ENCODE assay signal across 8 mouse cellular contexts in the genomic region with DNA sequence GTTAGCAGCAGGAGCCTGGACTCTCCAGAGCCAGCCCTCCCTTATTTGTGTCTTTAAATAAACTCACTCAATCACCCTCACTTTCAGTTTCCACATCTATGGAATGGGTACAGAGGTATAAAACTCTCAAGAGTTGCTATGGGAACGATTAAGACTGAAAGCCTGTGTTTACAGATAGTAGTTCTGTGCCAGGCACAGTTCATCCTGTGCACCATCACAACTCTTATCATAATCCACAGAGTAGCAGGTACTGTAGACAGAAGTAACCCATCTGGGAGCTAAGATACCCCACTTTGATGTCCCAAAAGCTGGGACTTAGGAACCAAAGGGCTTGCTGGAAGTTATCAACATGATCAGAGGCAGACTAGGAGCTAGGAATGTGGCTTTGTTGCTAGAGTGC. TPM values are rescaled to one million over a fixed set of nuclear protein-coding genes. Genes with fewer than 3 reads are reported as not detected.
A peak's percentile ranks its signal among the peaks of the same experiment; 100 is the strongest.
DNase-seq lines count a peak whose midpoint lies in the region; ATAC-seq and TF ChIP-seq lines count a peak whose summit lies in the region.

No protein-coding gene starts in this region.

- H3K36me3 ChIP-seq in heart, postnatal 0 days (replicated peaks; ENCODE audit: control insufficient read depth, insufficient read depth, low read length), result no peaks in the 10 kb centered on the region
- peaks cover 3% of the 10 kb centered on the region; the same call in 1 of the 2 replicates for H3K36me3 ChIP-seq in ES-E14 (ENCODE audit: control insufficient read depth, insufficient read depth, low read length, poor library complexity, severe bottlenecking)
- no peaks in the 10 kb centered on the region for H3K36me3 ChIP-seq in hindbrain, embryonic 14.5 days (replicated peaks; ENCODE audit: control insufficient read depth, insufficient read depth)
- no peaks in the 10 kb centered on the region for H3K36me3 ChIP-seq in midbrain, embryonic 12.5 days

- H3K4me2 ChIP-seq in heart, postnatal 0 days (ENCODE audit: low read depth, low read length), result peak overlapping the region; percentile 82; the same call in 1 of the 2 replicates
- peak overlapping the region; percentile 81 for H3K4me2 ChIP-seq in hindbrain, embryonic 14.5 days (replicated peaks)
- peak overlapping the region; percentile 70 for H3K4me2 ChIP-seq in midbrain, embryonic 12.5 days (replicated peaks)

- DNase-seq in heart, postnatal 0 days (ENCODE audit: low spot score), result no peak
- no peak for DNase-seq in heart, adult 9 months (ENCODE audit: low spot score in 2 of 2)
- no peak for DNase-seq in ES-E14 (ENCODE audit: low read depth, low spot score)
- no peak for DNase-seq in hindbrain, embryonic 14.5 days (ENCODE audit: low spot score)
- no peak for DNase-seq in adrenal gland, adult 18-20 months (ENCODE audit: low spot score in 2 of 2)
- DNase-seq in B cell, adult 2 months, result no peak

- no peak for TF ChIP-seq CTCF in heart, postnatal 0 days (IDR thresholded peaks at IDR 0.05; ENCODE audit: low read depth)

- 63% methylated on average over 1 of the region's 1 CpGs for WGBS in heart, postnatal 0 days
- 90% methylated on average over 1 of the region's 1 CpGs for WGBS in hindbrain, embryonic 14.5 days
- 88% methylated on average over 1 of the region's 1 CpGs for WGBS in midbrain, embryonic 12.5 days

- no peak for TF ChIP-seq EP300 in heart, postnatal 0 days (IDR thresholded peaks at IDR 0.05; ENCODE audit: low read depth)

- no peaks in the 10 kb centered on the region for H3K27me3 ChIP-seq in heart, postnatal 0 days (ENCODE audit: control insufficient read depth, insufficient read depth, low read length)
- H3K27me3 ChIP-seq in hindbrain, embryonic 14.5 days (ENCODE audit: control insufficient read depth, insufficient read depth, low read length), result no peaks in the 10 kb centered on the region
- H3K27me3 ChIP-seq in midbrain, embryonic 12.5 days, result no peaks in the 10 kb centered on the region

- no peak overlapping the region for H3K9ac ChIP-seq in heart, postnatal 0 days (replicated peaks; ENCODE audit: low read depth, low read length)
- H3K9ac ChIP-seq in ES-E14 (ENCODE audit: insufficient read depth, low read depth, low read length, poor library complexity, severe bottlenecking), result no peak overlapping the region; the same call in 1 of the 2 replicates
- H3K9ac ChIP-seq in hindbrain, embryonic 14.5 days, result no peak overlapping the region
- no peak overlapping the region for H3K9ac ChIP-seq in midbrain, embryonic 12.5 days (replicated peaks)

- no peaks in the 10 kb centered on the region for H3K9me3 ChIP-seq in heart, postnatal 0 days (replicated peaks; ENCODE audit: control insufficient read depth, low read length)
- no peaks in the 10 kb centered on the region for H3K9me3 ChIP-seq in ES-E14 (ENCODE audit: control insufficient read depth, insufficient read depth, low read depth, low read length)
- H3K9me3 ChIP-seq in hindbrain, embryonic 14.5 days (ENCODE audit: control insufficient read depth, low read length), result no peaks in the 10 kb centered on the region
- no peaks in the 10 kb centered on the region for H3K9me3 ChIP-seq in midbrain, embryonic 12.5 days

- H3K4me1 ChIP-seq in heart, postnatal 0 days (ENCODE audit: control insufficient read depth, insufficient read depth), result peaks cover 11% of the 10 kb centered on the region; the same call in 1 of the 2 replicates
- H3K4me1 ChIP-seq in ES-E14 (ENCODE audit: control insufficient read depth in 2 of 2, insufficient read depth in 2 of 2, low read length in 2 of 2, poor library complexity in 1 of 2), result peaks cover 3 to 17% of the 10 kb centered on the region in 2 experiments; a peak in 2 of 4 replicates
- H3K4me1 ChIP-seq in hindbrain, embryonic 14.5 days (replicated peaks; ENCODE audit: control insufficient read depth, insufficient read depth, low read length), result peaks cover 6% of the 10 kb centered on the region
- peaks cover 17% of the 10 kb centered on the region for H3K4me1 ChIP-seq in midbrain, embryonic 12.5 days

- no peak overlapping the region for H3K4me3 ChIP-seq in heart, postnatal 0 days (ENCODE audit: low read depth, low read length)
- peak overlapping the region; percentile 78; a peak in 2 of 4 replicates for H3K4me3 ChIP-seq in ES-E14 (ENCODE audit: insufficient read depth in 1 of 2, low read depth in 1 of 2, low read length in 2 of 2, poor library complexity in 1 of 2, severe bottlenecking in 1 of 2)
- no peak overlapping the region for H3K4me3 ChIP-seq in hindbrain, embryonic 14.5 days (replicated peaks; ENCODE audit: low read length)
- no peak overlapping the region for H3K4me3 ChIP-seq in midbrain, embryonic 12.5 days

- in situ Hi-C loops in ES-E14 (cut with MboI; ENCODE audit: low sequenced_read_pairs in 2 of 2, unreplicated experiment in 2 of 2), result no loop called here

- no peak for ATAC-seq in heart, postnatal 0 days (ENCODE audit: insufficient read depth, low read depth)
- ATAC-seq in hindbrain, embryonic 14.5 days (ENCODE audit: low FRiP score), result no peak
- ATAC-seq in midbrain, embryonic 12.5 days (ENCODE audit: low FRiP score, low read depth), result no peak
- ATAC-seq in cerebellum, adult (ENCODE audit: insufficient number of reproducible peaks, low FRiP score, low TSS enrichment), result no peak

- no peak overlapping the region for H3K27ac ChIP-seq in heart, postnatal 0 days (ENCODE audit: low read depth)
- H3K27ac ChIP-seq in ES-E14 (ENCODE audit: insufficient read depth, low read depth, low read length, poor library complexity, severe bottlenecking), result no peak overlapping the region; the same call in 1 of the 2 replicates
- H3K27ac ChIP-seq in hindbrain, embryonic 14.5 days, result no peak overlapping the region
- H3K27ac ChIP-seq in midbrain, embryonic 12.5 days (replicated peaks), result no peak overlapping the region

TF ChIP-seq in ES-E14, 5 proteins besides CTCF, POLR2A, EP300 and RAD21:
- TF ChIP-seq HCFC1 (IDR thresholded peaks at IDR 0.05; ENCODE audit: borderline replicate concordance, insufficient read depth, low read length) (no peak), ZNF384 (IDR thresholded peaks at IDR 0.05; ENCODE audit: low read depth, low read length) (no peak), ZC3H11A (IDR thresholded peaks at IDR 0.05; ENCODE audit: borderline replicate concordance, low read depth, low read length) (no peak), MAFK (IDR thresholded peaks at IDR 0.05; ENCODE audit: insufficient read depth, low read depth, low read length) (no peak), CHD2 (IDR thresholded peaks at IDR 0.05; ENCODE audit: low read depth, low read length) (no peak)

RNA-seq across cellular contexts. Expression of gene Chd9, which starts 1.7 kb away (rescaled TPM):
- total RNA-seq in heart, postnatal 0 days (2014; rRNA removed; ENCODE audit: low replicate concordance), result 38.9 and 55.6 TPM in 2 replicates
- polyA plus RNA-seq in heart, postnatal 0 days (2015; fragmentation: Nextera tagmentation; extraction: Ambion mirVana), result 40.6 and 44.1 TPM in 2 replicates
- 32.4 and 41.6 TPM in 2 replicates for total RNA-seq in ES-E14 (2012; rRNA removed)
- polyA plus RNA-seq in hindbrain, embryonic 14.5 days (2014; fragmentation: Nextera tagmentation; extraction: Ambion mirVana), result 99.2 and 103 TPM in 2 replicates
- polyA plus RNA-seq in midbrain, embryonic 12.5 days (2016; fragmentation: Nextera tagmentation; extraction: Ambion mirVana), result 52.1 and 58.9 TPM in 2 replicates
- total RNA-seq in adrenal gland, adult 18-20 months (2021), result 10 to 100 TPM; 66.8 to 77.4 TPM

RNA-seq across cellular contexts. Expression of gene Gm19935, which starts 12.6 kb away (rescaled TPM):
- not detected in 2 replicates for total RNA-seq in heart, postnatal 0 days (2014; rRNA removed; ENCODE audit: low replicate concordance)
- 0.12 and 0.56 TPM in 2 replicates for polyA plus RNA-seq in heart, postnatal 0 days (2015; fragmentation: Nextera tagmentation; extraction: Ambion mirVana)
- 0.32 and 0.49 TPM in 2 replicates for total RNA-seq in ES-E14 (2012; rRNA removed)
- polyA plus RNA-seq in hindbrain, embryonic 14.5 days (2014; fragmentation: Nextera tagmentation; extraction: Ambion mirVana), result 2.6 and 2.7 TPM in 2 replicates
- not detected in 2 replicates for polyA plus RNA-seq in midbrain, embryonic 12.5 days (2016; fragmentation: Nextera tagmentation; extraction: Ambion mirVana)
- total RNA-seq in adrenal gland, adult 18-20 months (2021), result not detected

Comparison
In these comparisons a context has a peak if more than half of its experiments do, and no peak if none do; other contexts are left out.
1. H3K4me3 ChIP-seq: peak in ES-E14 (2 of 2); none in heart, postnatal 0 days (single experiment), hindbrain, embryonic 14.5 days (single experiment) and midbrain, embryonic 12.5 days (single experiment).
2. Peak in every context shown above with its lines, with median percentiles within 50 percentile points of each other: H3K4me2 ChIP-seq.